In genomic region chr3:52266606-52267160, GRCm38 (mm10) we compare ENCODE assay signal across 8 mouse cellular contexts. TPM values are rescaled to one million over a fixed set of nuclear protein-coding genes. Genes with fewer than 3 reads are reported as not detected.
DNase-seq lines count a peak whose midpoint lies in the region; ATAC-seq and TF ChIP-seq lines count a peak whose summit lies in the region.

No protein-coding gene starts in this region.

- peak; percentile 61 for DNase-seq in ES-CJ7 (ENCODE audit: low read depth, low spot score)
- peak; percentile 27 for DNase-seq in heart, postnatal 0 days (ENCODE audit: low spot score)
- peak; percentile 50 to 60 for DNase-seq in kidney, postnatal 36 days
- DNase-seq in layer of hippocampus, postnatal 14 days (ENCODE audit: low spot score in 2 of 2) = no peak
- DNase-seq in adipocyte (ENCODE audit: low spot score) = no peak
- no peak for DNase-seq in cerebellum, adult 9-10 months

- WGBS in embryonic facial prominence, embryonic 12.5 days = 10% methylated on average over 17 of the region's 17 CpGs
- 15% methylated on average over 17 of the region's 17 CpGs for WGBS in heart, postnatal 0 days
- WGBS in macrophage (ENCODE audit: missing documents) = 55% methylated on average over 17 of the region's 17 CpGs

- TF ChIP-seq CTCF in heart, postnatal 0 days (IDR thresholded peaks at IDR 0.05; ENCODE audit: low read depth) = no peak

- H3K27me3 ChIP-seq in embryonic facial prominence, embryonic 12.5 days = peaks cover 26% of the 10 kb centered on the region
- no peaks in the 10 kb centered on the region for H3K27me3 ChIP-seq in heart, postnatal 0 days (ENCODE audit: control insufficient read depth, insufficient read depth, low read length)

- TF ChIP-seq EP300 in heart, postnatal 0 days (IDR thresholded peaks at IDR 0.05; ENCODE audit: low read depth) = no peak

- H3K36me3 ChIP-seq in embryonic facial prominence, embryonic 12.5 days = no peaks in the 10 kb centered on the region
- no peaks in the 10 kb centered on the region for H3K36me3 ChIP-seq in heart, postnatal 0 days (replicated peaks; ENCODE audit: control insufficient read depth, insufficient read depth, low read length)
- H3K36me3 ChIP-seq in macrophage (ENCODE audit: inconsistent target) = no peaks in the 10 kb centered on the region

- H3K9ac ChIP-seq in embryonic facial prominence, embryonic 12.5 days = no peak overlapping the region
- H3K9ac ChIP-seq in heart, postnatal 0 days (replicated peaks; ENCODE audit: low read depth, low read length) = no peak overlapping the region

- peak overlapping the region; percentile 96 for H3K4me2 ChIP-seq in embryonic facial prominence, embryonic 12.5 days (replicated peaks)
- peak overlapping the region; percentile 94 for H3K4me2 ChIP-seq in heart, postnatal 0 days (ENCODE audit: low read depth, low read length)

- H3K4me3 ChIP-seq in embryonic facial prominence, embryonic 12.5 days = peak overlapping the region; percentile 84; the same call in 1 of the 2 replicates
- peak overlapping the region; percentile 94 for H3K4me3 ChIP-seq in heart, postnatal 0 days (ENCODE audit: low read depth, low read length)
- H3K4me3 ChIP-seq in macrophage (ENCODE audit: inconsistent target) = peak overlapping the region; percentile 40; the same call in 1 of the 2 replicates

- peaks cover 11% of the 10 kb centered on the region; the same call in 1 of the 2 replicates for H3K4me1 ChIP-seq in embryonic facial prominence, embryonic 12.5 days
- peaks cover 5% of the 10 kb centered on the region for H3K4me1 ChIP-seq in heart, postnatal 0 days (ENCODE audit: control insufficient read depth, insufficient read depth)

- no peaks in the 10 kb centered on the region for H3K9me3 ChIP-seq in embryonic facial prominence, embryonic 12.5 days
- H3K9me3 ChIP-seq in heart, postnatal 0 days (replicated peaks; ENCODE audit: control insufficient read depth, low read length) = no peaks in the 10 kb centered on the region

- ATAC-seq in embryonic facial prominence, embryonic 12.5 days (ENCODE audit: insufficient number of reproducible peaks, insufficient read depth, low FRiP score, low TSS enrichment) = no peak
- ATAC-seq in heart, postnatal 0 days (ENCODE audit: insufficient read depth, low read depth) = no peak

- peaks cover 8% of the 10 kb centered on the region; the same call in 1 of the 2 replicates for H3K79me2 ChIP-seq in macrophage (ENCODE audit: inconsistent target)

- H3K27ac ChIP-seq in embryonic facial prominence, embryonic 12.5 days = no peak overlapping the region
- H3K27ac ChIP-seq in heart, postnatal 0 days (ENCODE audit: low read depth) = no peak overlapping the region
- no peak overlapping the region for H3K27ac ChIP-seq in macrophage

RNA-seq across cellular contexts. Expression of gene Foxo1, which starts 1.5 kb away (rescaled TPM):
- polyA plus RNA-seq in embryonic facial prominence, embryonic 12.5 days (2016; fragmentation: Nextera tagmentation; extraction: Ambion mirVana) = 7.5 and 7.7 TPM in 2 replicates
- 4.7 and 8.9 TPM in 2 replicates for total RNA-seq in heart, postnatal 0 days (2014; rRNA removed; ENCODE audit: low replicate concordance)
- 3.3 and 3.6 TPM in 2 replicates for polyA plus RNA-seq in heart, postnatal 0 days (2015; fragmentation: Nextera tagmentation; extraction: Ambion mirVana)
- total RNA-seq in macrophage (2018; cell fraction: chromatin; rRNA removed) = 1 to 10 TPM; 1.4 to 7.5 (median 4.2) TPM
- total RNA-seq in macrophage (2018; cell fraction: cytosol; rRNA removed) = 1 to 10 TPM; 2.6 to 6.7 (median 4.1) TPM
- total RNA-seq in macrophage (2018; cell fraction: nucleus; rRNA removed) = 1 to 10 TPM; 1.7 to 9.2 (median 4.7) TPM
- 3.0 to 4.8 TPM (median 3.3 TPM) in 3 replicates for polyA plus RNA-seq in macrophage (2018)
- total RNA-seq in layer of hippocampus, postnatal 14 days (2021) = 10 to 100 TPM; 22.1 to 22.9 TPM

Comparison
In these comparisons a context has a peak if more than half of its experiments do, and no peak if none do; other contexts are left out.
1. DNase-seq: peak in ES-CJ7 (single experiment), heart, postnatal 0 days (single experiment) and kidney, postnatal 36 days (2 of 2); none in layer of hippocampus, postnatal 14 days (0 of 2), adipocyte (single experiment) and cerebellum, adult 9-10 months (single experiment).
2. H3K4me3 ChIP-seq: peak in every context shown above with its lines; median percentile 94 in heart, postnatal 0 days; 84 in embryonic facial prominence, embryonic 12.5 days; 40 in macrophage.